Mouse (Mus musculus) adrenal gland, adult 2 months (tissue): ENCODE data around the gene Lgals7. TPM values are rescaled to one million over a fixed set of nuclear protein-coding genes. Genes with fewer than 3 reads are reported as not detected.

Experiments
- DNase-seq: peaks from one replicate; pipeline ENCODE4 v3.0.0; 2021
- polyA plus RNA-seq: library from polyadenylated mRNA; depleted of rRNA; stranded (reverse); fragments of >200 nt; gene quantifications from 2 replicates; pipeline ENCODE4 v1.2.3, GENCODE M21; 2012
- total RNA-seq, 2 experiments: library from RNA; stranded (reverse); gene quantifications; 2 replicates each; pipeline ENCODE4 v1.2.3; 2021

Gene Lgals7
- total and polyA plus RNA-seq, 3 experiments, result 0.69 to 0.97 (median 0.81) TPM

DNA sequence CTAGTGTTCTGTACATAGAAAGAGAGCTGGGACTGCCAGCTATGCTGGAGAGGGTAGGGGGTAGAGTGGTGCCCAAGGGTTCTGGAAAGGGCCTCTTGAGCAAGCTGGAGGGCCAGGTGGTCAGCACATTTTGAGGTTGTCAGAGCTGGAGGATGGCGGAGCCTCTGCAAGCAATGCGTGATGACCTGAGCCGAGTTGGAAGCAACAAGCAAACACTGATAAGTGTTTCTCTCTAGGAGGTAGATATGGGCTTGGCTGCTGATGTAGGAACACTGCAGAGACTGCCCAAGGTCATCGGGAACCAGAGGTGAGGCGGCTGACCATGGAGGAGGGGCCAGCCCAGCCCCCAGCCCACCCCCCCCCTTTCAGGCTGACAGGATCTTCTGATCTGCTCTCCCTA lies 32.7 kb upstream of the Lgals7 start:
- DNase-seq, result no peak

GRCm38 (mm10) chr7:28831411-28832125 lies 32.1 kb upstream of the Lgals7 start:
- no peak for DNase-seq

GRCm38 (mm10) chr7:28832137-28832536 lies 31.5 kb upstream of the Lgals7 start:
- no peak for DNase-seq

- DNase-seq, result no peak
These were observed 29.8 kb upstream of the Lgals7 start, which contains the start of gene Lgals4 for GRCm38 (mm10) chr7:28833723-28834347. Lgals4 (plus strand) TSS chr7:28833854.

- DNase-seq, result peak; percentile 18
These were observed 26.7 kb upstream of the Lgals7 start for GRCm38 (mm10) chr7:28836936-28837335.

DNA sequence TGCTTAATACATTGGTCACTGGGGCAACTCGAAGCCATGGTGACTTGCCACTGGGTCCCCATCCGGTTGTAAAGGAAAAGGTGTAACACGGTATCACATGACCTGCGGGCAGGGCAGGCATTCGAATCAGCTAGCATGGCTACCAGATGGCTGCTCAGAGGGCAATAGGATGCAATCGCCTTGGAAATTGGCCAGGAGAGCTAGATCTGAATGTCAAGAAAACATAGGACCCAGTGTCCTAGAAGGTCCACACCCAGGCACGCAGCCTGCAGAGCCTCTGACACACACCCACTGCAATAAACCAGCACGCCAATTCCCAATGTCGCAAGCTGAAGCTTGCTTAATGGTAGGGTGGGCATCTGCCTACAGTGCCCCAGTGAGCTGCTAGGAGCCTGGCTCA lies 25.3 kb upstream of the Lgals7 start:
- DNase-seq, result peak; percentile 13

DNA sequence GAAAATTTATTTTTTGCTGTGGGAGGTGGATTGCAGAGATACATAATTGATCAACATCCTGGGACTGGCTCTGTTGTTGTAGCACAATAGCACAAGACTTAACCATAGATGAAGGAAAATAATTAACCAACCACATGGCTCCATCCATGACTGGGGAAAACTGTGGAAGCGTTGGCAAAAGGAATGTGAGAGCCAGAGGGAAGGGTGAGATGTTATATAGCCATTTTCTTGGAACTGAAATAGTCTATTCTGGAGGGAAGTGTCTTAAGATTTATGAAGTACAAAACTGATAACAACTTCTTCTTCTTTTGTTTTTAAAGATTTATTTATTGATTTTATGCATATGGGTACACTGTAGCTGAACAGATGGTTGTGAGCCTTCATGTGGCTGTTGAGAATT lies 16.4 kb upstream of the Lgals7 start:
- no peak for DNase-seq

DNA sequence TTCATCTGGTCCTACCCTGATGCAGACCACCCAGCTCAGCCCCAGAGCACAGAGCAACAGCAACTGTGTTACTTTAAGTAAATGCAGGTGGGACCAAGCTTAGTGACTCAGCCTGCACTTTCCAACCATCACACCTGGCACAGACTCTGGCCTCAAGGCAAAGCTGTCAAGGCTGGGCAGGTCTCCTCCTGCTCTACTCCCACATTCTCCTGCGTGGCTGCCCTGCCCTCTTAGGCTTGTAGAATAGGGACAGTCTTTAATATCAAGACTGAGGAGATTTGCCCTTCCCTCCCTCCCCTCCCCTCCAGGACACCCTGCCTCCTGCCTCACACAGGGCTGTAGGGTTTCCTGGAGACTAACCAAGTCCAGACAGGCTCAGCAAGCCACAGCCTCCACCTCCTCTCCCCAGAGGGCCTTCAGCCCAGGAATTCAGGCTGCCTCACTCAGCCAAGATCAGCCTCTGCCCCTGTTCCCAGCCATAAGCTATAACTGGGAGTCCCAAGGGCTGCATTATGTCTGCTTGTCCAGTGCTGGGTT lies 13.9 kb upstream of the Lgals7 start:
- no peak for DNase-seq

- DNase-seq, result no peak
These were observed 13.0 kb upstream of the Lgals7 start for GRCm38 (mm10) chr7:28850642-28851041.

GRCm38 (mm10) chr7:28859953-28860352 lies 3.7 kb upstream of the Lgals7 start:
- DNase-seq, result no peak

DNA sequence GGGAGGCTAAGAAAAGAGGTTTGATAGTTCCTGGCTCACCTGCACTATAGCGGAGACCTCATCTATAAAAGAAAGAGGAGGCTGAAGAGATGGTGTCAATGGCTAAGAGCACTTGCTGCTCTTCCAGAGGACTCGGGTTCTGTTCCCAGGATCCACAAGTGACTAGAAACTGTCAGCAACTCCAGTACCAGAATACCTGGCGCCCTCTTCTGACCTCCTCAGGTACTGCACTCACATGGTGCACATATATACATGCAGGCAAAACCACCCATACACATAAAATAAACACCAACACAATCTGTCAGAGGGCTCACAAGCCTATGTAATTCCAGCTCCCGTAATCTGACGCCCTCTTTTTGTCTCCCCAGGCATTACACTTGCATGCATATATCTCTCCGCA lies 2.8 kb upstream of the Lgals7 start:
- DNase-seq, result no peak

DNA sequence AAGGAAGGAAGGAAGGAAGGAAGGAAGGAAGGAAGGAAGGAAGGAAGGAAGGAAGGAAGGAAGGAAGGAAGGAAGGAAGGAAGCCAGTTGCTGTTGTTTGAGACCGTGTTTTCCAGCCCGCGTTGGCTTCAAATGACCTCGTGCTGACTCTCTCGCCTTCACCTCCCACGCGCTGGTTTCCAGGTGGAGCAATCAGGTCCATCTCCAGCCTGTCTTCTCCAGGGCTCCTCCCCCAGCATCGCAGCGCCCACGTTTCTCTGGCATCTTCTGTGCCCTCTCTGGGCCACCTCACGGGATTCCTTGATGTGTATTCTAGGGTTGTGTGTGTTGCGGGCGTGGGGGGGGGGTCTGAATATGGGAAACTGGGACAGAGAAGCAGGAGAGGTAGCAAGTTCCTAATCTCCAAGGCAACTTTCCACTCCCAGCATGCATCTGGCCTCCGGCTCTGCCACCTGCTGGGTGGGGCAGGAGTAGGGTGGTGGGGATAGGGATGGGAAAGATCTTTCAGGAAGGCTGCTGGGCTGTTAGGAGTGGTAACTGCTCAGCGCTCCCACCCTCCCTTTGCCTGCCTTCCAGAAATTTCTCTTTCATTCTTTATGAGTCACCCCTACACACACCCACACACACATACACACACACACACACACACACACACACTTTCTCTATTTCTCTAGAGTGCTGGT lies 695 bp upstream of the Lgals7 start:
- DNase-seq, result peak; percentile 7

GRCm38 (mm10) chr7:28864288-28864750 lies 666 bp downstream of the Lgals7 start:
- no peak for DNase-seq

DNA sequence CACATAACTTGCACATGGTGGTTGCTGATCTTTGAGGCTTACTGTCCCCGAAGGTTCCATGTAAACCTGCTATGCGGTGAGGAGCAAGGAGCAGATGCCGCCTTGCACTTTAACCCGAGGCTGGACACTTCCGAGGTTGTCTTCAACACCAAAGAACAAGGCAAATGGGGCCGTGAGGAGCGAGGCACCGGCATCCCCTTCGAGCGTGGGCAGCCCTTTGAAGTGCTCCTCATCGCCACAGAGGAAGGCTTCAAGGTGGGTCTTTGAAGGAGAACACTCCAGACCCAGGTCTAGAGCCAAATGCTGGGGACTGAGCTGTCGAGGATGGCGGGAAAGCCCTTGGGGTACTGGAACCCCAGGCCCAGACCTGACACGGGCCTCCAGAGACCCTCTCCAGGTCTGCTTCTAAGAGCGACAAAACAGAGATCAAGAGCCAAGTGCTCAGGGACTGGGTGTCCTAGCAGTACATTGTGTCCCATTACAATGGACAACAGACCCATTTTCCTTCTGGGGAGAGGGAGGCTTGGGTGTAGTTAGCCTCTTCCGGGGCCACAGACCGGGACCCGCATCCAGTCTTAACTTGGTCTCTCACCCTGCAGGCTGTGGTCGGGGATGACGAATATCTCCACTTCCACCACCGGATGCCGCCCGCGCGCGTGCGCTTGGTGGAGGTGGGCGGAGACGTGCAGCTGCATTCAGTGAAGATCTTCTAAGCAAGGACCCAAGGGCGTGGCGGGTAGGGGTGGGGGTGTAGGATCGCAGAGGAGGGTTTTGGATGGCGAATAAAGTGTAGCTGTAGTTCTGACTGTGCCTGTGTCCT lies 2.0 kb downstream of the Lgals7 start:
- DNase-seq, result peak; percentile 90

GRCm38 (mm10) chr7:28866769-28867507 lies 3.3 kb downstream of the Lgals7 start:
- no peak for DNase-seq

DNA sequence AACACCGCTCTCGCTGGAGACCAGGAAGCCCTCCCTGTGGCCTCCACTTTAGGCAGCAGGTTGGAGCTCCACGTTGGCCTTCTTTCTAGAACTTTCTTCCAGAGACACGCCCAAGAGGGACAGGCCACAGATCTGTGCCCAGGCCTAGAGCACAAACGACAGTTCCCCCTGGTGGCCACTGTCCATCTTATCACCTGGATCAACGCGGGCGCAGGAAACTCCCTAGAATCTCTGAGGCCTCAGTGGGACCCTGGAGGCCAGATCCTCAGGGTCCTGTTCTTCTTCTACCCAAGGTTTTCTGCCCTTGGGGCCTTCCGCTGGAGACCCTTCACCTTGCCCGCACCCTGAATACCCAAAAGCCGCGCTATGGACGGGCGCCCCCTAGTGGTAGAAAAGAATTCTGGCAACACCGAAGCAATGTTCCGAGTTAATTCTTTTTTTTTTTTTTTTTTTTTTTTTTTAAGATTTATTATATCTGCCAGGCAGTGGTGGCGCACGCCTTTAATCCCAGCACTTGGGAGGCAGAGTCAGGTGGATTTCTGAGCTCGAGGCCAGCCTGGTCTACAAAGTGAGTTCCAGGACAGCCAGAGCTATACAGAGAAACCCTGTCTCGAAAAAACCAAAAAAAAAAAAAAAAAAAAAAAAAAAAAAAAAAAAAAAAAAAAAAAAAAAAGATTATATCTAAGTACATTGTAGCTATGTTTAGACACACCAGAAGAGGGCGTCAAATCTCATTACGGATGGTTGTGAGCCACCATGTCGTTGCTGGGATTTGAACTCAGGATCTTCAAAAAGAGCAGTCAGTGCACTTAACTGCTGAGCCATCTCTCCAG lies 4.1 kb downstream of the Lgals7 start:
- DNase-seq, result peak; percentile 79

GRCm38 (mm10) chr7:28870901-28871664 lies 7.4 kb downstream of the Lgals7 start:
- no peak for DNase-seq

DNA sequence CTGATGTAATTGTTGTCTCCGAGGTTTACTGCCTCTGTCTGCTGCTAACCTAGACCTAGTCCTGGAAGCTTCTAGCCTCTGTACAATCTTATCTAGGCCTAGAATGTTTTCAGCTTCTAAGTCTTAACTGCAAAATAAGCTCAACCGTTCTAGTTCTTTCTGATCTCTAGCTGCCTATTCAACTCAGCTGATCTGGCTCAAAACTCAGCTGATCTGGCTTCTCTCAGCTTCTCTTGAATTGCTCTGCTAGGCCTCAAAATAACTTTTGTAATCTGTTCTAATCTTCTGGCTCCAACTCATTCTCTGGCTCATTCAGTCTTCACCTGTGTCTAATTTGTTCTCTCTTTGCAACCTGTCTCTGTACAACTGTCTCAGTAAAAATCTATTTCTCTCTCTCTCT lies 10.9 kb downstream of the Lgals7 start:
- no peak for DNase-seq

DNA sequence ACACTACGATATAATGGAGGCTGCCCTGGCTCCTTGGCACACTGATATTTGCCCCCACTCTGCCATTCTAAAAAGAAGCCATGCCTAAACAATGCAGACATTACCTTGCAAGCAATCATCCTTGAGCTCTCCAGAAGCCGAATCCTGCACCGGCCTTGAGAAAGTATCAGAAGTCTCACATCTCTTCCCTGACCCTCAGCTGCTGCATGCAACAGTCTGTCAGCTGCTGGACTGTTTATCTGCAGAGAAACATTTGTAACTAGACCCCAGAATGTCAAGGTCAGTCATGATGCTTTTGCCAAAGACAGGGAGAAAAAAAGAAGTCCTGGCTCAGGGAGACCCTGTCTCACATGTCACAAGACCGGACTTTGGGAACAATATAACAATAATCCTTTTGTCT lies 12.4 kb downstream of the Lgals7 start:
- DNase-seq, result peak; percentile 59
